Mouse (Mus musculus): ENCODE data around the gene Atf7ip. TPM values are rescaled to one million over a fixed set of nuclear protein-coding genes. Genes with fewer than 3 reads are reported as not detected.
A peak's percentile ranks its signal among the peaks of the same experiment; 100 is the strongest.

Gene Atf7ip
- polyA plus RNA-seq, 2 experiments, result 35.7 to 38.4 TPM

- H3K27ac ChIP-seq (replicated peaks; ENCODE audit: low read depth, low read length), result no peak overlapping the region
- H3K27me3 ChIP-seq (ENCODE audit: control insufficient read depth, insufficient read depth, low read length), result no peaks in the 10 kb centered on the region
- H3K4me1 ChIP-seq (ENCODE audit: control insufficient read depth, insufficient read depth, low read length), result 0 out of 2 replicates have a peak, but pooled peaks cover 2% of the 10 kb centered on the region
- H3K4me2 ChIP-seq (replicated peaks; ENCODE audit: low read depth, low read length, severe bottlenecking), result no peak overlapping the region
- DNase-seq (ENCODE audit: low spot score), result no peak
- peaks cover 19% of the 10 kb centered on the region for H3K9me3 ChIP-seq (ENCODE audit: control insufficient read depth, low read length)
- H3K9ac ChIP-seq (ENCODE audit: low read depth, low read length, severe bottlenecking), result no peak overlapping the region
- H3K4me3 ChIP-seq (replicated peaks; ENCODE audit: low read length), result no peak overlapping the region
- ATAC-seq (ENCODE audit: low FRiP score, low read depth), result no peak
- peaks cover 27% of the 10 kb centered on the region for H3K36me3 ChIP-seq (ENCODE audit: control insufficient read depth, insufficient read depth, low read length)
- TF ChIP-seq POLR2A (IDR thresholded peaks at IDR 0.05; ENCODE audit: borderline replicate concordance, extremely low read depth, insufficient read depth, insufficient read length), result no peak
- WGBS, result 88% methylated on average over 5 of the region's 5 CpGs
Measured at GRCm38 (mm10) chr6:136522658-136523057, 16.7 kb downstream of the Atf7ip start.

- no peaks in the 10 kb centered on the region for H3K27me3 ChIP-seq (ENCODE audit: control insufficient read depth, insufficient read depth, low read length)
- no peak overlapping the region for H3K4me2 ChIP-seq (replicated peaks; ENCODE audit: low read depth, low read length, severe bottlenecking)
- H3K4me3 ChIP-seq (replicated peaks; ENCODE audit: low read length), result no peak overlapping the region
- no peak overlapping the region for H3K9ac ChIP-seq (ENCODE audit: low read depth, low read length, severe bottlenecking)
- no peak for ATAC-seq (ENCODE audit: low FRiP score, low read depth)
- H3K9me3 ChIP-seq (ENCODE audit: control insufficient read depth, low read length), result peaks cover 19% of the 10 kb centered on the region
- 0 out of 2 replicates have a peak, but pooled peaks cover 4% of the 10 kb centered on the region for H3K4me1 ChIP-seq (ENCODE audit: control insufficient read depth, insufficient read depth, low read length)
- H3K36me3 ChIP-seq (ENCODE audit: control insufficient read depth, insufficient read depth, low read length), result peaks cover 32% of the 10 kb centered on the region
- H3K27ac ChIP-seq (replicated peaks; ENCODE audit: low read depth, low read length), result no peak overlapping the region
- WGBS, result 88% methylated on average over 4 of the region's 4 CpGs
- no peak for DNase-seq (ENCODE audit: low spot score)
- no peak for TF ChIP-seq POLR2A (IDR thresholded peaks at IDR 0.05; ENCODE audit: borderline replicate concordance, extremely low read depth, insufficient read depth, insufficient read length)
Measured at GRCm38 (mm10) chr6:136524751-136525150, 18.8 kb downstream of the Atf7ip start.

- Histone ChIP-seq H3K27ac (replicated peaks; ENCODE audit: low read depth, low read length) (no peak overlapping the region), H3K9me3 (ENCODE audit: control insufficient read depth, low read length) (peaks cover 19% of the 10 kb centered on the region), H3K4me2 (replicated peaks; ENCODE audit: low read depth, low read length, severe bottlenecking) (no peak overlapping the region), H3K36me3 (ENCODE audit: control insufficient read depth, insufficient read depth, low read length) (peaks cover 32% of the 10 kb centered on the region), H3K9ac (ENCODE audit: low read depth, low read length, severe bottlenecking) (no peak overlapping the region), H3K27me3 (ENCODE audit: control insufficient read depth, insufficient read depth, low read length) (no peaks in the 10 kb centered on the region), H3K4me3 (replicated peaks; ENCODE audit: low read length) (no peak overlapping the region), H3K4me1 (ENCODE audit: control insufficient read depth, insufficient read depth, low read length) (0 out of 2 replicates have a peak, but pooled peaks cover 2% of the 10 kb centered on the region)
- no peak for DNase-seq (ENCODE audit: low spot score)
- TF ChIP-seq POLR2A (IDR thresholded peaks at IDR 0.05; ENCODE audit: borderline replicate concordance, extremely low read depth, insufficient read depth, insufficient read length), result no peak
- ATAC-seq (ENCODE audit: low FRiP score, low read depth), result no peak
- 86% methylated on average over 4 of the region's 4 CpGs for WGBS
Measured at GRCm38 (mm10) chr6:136525567-136525966, 19.6 kb downstream of the Atf7ip start.

- Histone ChIP-seq H3K4me2 (replicated peaks; ENCODE audit: low read depth, low read length, severe bottlenecking) (no peak overlapping the region), H3K27me3 (ENCODE audit: control insufficient read depth, insufficient read depth, low read length) (no peaks in the 10 kb centered on the region), H3K4me1 (ENCODE audit: control insufficient read depth, insufficient read depth, low read length) (peaks cover 14% of the 10 kb centered on the region), H3K9me3 (ENCODE audit: control insufficient read depth, low read length) (peaks cover 19% of the 10 kb centered on the region), H3K4me3 (replicated peaks; ENCODE audit: low read length) (no peak overlapping the region), H3K27ac (replicated peaks; ENCODE audit: low read depth, low read length) (no peak overlapping the region), H3K9ac (ENCODE audit: low read depth, low read length, severe bottlenecking) (no peak overlapping the region), H3K36me3 (ENCODE audit: control insufficient read depth, insufficient read depth, low read length) (peaks cover 22% of the 10 kb centered on the region)
- DNase-seq (ENCODE audit: low spot score) (no peak), ATAC-seq (ENCODE audit: low FRiP score, low read depth) (no peak)
- WGBS, result 57% methylated on average over 2 of the region's 2 CpGs
- no peak for TF ChIP-seq POLR2A (IDR thresholded peaks at IDR 0.05; ENCODE audit: borderline replicate concordance, extremely low read depth, insufficient read depth, insufficient read length)
Measured at GRCm38 (mm10) chr6:136529156-136529555, 23.2 kb downstream of the Atf7ip start.

GRCm38 (mm10) chr6:136531792-136532230 is 25.8 kb downstream of the Atf7ip start:
- TF ChIP-seq POLR2A (IDR thresholded peaks at IDR 0.05; ENCODE audit: borderline replicate concordance, extremely low read depth, insufficient read depth, insufficient read length), result no peak
- 65% methylated on average over 7 of the region's 7 CpGs for WGBS
- Histone ChIP-seq H3K4me2 (replicated peaks; ENCODE audit: low read depth, low read length, severe bottlenecking) (peak overlapping the region; percentile 19; the same call in 1 of the 2 replicates), H3K36me3 (ENCODE audit: control insufficient read depth, insufficient read depth, low read length) (peaks cover 7% of the 10 kb centered on the region), H3K9ac (ENCODE audit: low read depth, low read length, severe bottlenecking) (no peak overlapping the region), H3K4me3 (replicated peaks; ENCODE audit: low read length) (no peak overlapping the region), H3K27ac (replicated peaks; ENCODE audit: low read depth, low read length) (peak overlapping the region; percentile 71; the same call in 1 of the 2 replicates), H3K4me1 (ENCODE audit: control insufficient read depth, insufficient read depth, low read length) (peaks cover 20% of the 10 kb centered on the region), H3K9me3 (ENCODE audit: control insufficient read depth, low read length) (peaks cover 5% of the 10 kb centered on the region; the same call in 1 of the 2 replicates), H3K27me3 (ENCODE audit: control insufficient read depth, insufficient read depth, low read length) (no peaks in the 10 kb centered on the region)
- ATAC-seq (ENCODE audit: low FRiP score, low read depth) (peak; percentile 46), DNase-seq (ENCODE audit: low spot score) (no peak)
